Mouse (Mus musculus) gastrocnemius, postnatal 25 days (tissue): ENCODE measurements around the gene Srsf9. TPM values are rescaled to one million over a fixed set of nuclear protein-coding genes. Genes with fewer than 3 reads are reported as not detected.
A peak's percentile ranks its signal among the peaks of the same experiment; 100 is the strongest.
"Not testable (repeated sequence)": the region's sequence is repeated elsewhere in the genome, so short reads cannot be mapped to it uniquely, and the experiment has no call there.

Experiments
- DNase-seq: peaks from one replicate; pipeline ENCODE4 v3.0.0; 2022
- long read RNA-seq, 2 experiments: library from polyadenylated mRNA; stranded (forward); transcript quantifications; one replicate each; pipeline ENCODE4 v2.0.0; 2021
- total RNA-seq, 2 experiments: library from RNA; stranded (reverse); gene quantifications; 1 replicate in 1 of 2; 2 replicates in 1 of 2; pipeline ENCODE4 v1.2.3; 2021

The Srsf9 gene
- total RNA-seq: 10 to 100 TPM; 10.7 to 12.9 TPM
- long read RNA-seq, experiment 1, transcript Srsf9-201 (4 exons, 1,162 nt): major isoform, 15 of 32 reads
- long read RNA-seq, experiment 1, transcript Srsf9-205 (6 exons, 1,392 nt): minor isoform, 8 of 32 reads
- long read RNA-seq, experiment 1, partial matches to known transcripts: 3 of 32 reads
- long read RNA-seq, experiment 1, other reads (novel, unspliced or antisense): 6 of 32 reads
- long read RNA-seq, experiment 2, transcript Srsf9-201 (4 exons, 1,162 nt): major isoform, 16 of 26 reads
- long read RNA-seq, experiment 2, partial matches to known transcripts: 2 of 26 reads
- long read RNA-seq, experiment 2, other reads (novel, unspliced or antisense): 7 of 26 reads

DNA sequence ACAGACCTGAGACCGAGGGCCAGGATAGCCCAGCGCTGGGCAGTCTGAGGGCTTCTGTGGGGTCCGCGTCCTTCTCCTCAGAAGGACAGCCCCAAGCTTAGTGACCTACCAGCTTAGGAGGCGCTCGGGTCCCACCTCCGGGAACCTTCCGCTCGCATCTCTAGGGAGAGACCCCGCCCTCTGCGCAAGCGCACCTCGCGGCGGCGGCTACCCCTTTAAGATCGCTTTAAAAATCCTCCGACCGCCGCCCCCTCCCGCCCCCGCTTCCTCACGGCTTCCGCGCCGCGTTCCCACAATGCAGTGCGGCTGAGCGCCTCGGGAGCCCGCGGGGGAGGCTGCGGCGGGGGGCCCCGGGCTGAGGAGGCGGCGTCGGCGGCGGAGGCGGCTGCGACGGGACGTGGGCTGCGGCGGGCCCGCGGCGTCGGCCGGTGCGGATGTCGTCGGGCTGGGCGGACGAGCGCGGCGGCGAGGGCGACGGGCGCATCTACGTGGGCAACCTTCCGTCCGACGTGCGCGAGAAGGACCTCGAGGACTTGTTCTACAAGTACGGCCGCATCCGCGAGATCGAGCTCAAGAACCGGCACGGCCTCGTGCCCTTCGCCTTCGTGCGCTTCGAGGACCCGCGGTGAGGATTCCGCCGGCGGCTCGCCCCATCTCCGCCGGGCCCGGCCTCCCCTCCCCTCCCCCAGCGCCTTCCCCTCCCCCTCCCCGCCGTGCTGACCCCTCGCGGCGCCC lies at the start of gene Srsf9:
Gene Srsf9 (plus strand): TSS at position 303 of the 735 bp plus-strand sequence.
- peak; percentile 96 for DNase-seq

DNA sequence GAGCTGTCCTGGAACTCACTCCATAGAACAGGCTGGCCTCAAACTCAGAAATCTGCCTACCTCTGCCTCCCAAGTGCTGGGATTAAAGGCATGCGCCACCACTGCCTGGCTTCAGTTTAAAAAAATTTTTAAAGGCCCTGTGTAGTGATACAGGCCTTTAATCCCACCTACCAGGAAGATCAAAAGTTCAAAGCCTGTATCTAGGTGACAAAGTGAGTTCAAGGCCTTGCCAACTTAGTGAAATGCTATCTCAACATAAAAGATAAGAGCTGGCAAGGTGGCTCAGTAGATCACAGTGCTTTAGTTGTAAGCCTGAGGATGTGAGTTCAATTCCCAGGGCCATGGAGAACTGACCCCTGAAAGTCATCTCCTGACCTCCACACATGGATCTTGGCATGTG lies 48.9 kb upstream of the Srsf9 start:
- no peak for DNase-seq

DNA sequence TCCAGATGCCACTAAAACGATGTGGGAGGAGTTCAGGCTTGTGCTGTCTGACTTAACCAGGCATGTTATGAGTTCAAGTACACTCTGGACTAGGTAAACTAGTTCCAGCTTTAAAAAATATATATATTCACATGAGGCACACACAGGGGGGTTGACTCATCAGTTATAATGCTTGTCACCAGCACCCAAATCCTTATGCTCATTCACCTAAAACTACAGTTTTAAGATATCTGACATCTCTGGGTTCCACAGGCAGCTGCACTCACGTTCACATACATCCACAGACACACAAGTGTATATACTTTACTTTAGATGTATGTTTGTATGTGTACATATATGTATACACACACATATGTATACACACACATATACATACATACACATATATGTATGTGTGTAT lies 48.2 kb upstream of the Srsf9 start:
- no peak for DNase-seq

DNA sequence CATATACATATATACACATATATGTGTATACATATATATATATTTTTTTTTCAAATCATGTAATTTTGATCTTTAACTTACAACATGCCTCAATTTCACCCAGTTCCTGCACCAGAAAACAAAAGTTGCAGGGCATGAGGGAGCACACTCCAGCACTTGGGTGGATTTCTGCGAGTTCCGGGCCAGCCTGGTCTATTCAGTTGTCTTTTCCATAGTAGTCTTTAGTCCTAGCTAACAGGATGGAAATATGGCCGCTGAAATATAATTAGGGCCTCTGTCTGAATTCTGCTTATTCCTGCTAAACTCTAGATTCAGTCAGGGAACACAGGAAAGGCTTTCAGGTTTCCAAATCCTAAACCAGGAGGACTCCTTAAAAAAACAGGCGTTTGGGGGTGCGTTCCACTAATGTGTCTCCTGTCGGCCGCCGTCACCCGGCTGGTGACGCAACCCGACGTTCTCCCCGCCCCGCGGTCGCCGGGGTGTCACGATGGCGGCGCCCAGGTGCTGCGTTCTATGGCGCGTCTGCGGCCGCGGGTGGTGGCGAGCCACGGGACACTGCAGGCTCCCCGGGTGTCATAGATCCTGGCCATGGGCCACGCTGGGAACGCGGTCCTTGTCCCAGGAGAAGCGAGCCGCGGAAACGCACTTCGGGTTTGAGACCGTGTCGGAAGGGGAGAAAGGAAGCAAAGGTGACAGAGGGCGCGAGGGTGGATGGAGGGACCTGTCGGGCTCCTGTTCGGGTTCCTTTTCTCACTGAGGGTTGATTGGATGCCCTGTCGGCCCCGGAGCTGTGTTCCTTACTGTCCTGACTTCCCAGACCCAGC lies 47.5 kb upstream of the Srsf9 start, which contains the start of gene Coq5:
Gene Coq5 (plus strand): TSS at position 441 of the 824 bp plus-strand sequence.
- peak; percentile 85 for DNase-seq

DNA sequence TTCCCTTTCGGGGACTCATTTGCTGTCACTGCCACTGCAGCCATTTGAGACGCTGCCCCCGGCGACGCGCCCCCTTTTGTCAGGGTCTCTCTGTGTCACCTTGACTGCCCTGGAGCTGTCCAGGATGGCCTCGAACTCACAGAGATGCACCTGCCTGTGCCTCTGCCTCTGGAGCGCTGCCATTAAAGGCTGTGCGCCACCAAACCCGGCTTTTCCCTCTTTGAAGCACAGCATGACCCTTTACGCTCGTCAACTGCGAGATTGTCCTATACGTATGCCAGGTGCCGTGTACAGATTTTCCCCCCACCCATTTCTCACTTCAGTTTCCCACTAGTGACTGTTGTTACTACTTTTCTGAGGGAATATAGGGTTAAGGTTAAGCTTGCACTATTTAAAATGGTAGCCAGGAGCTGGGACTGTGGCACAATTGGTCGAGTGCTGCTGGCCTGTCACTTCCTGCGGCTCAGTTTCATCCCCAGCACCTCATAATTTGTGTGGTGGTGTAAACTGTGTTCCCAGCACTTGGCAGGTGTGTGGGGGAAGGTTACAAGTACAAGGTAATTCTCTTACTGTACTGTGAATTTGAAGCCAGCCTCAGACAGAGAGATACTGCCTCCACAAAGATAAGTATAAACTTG lies 46.8 kb upstream of the Srsf9 start:
- no peak for DNase-seq

DNA sequence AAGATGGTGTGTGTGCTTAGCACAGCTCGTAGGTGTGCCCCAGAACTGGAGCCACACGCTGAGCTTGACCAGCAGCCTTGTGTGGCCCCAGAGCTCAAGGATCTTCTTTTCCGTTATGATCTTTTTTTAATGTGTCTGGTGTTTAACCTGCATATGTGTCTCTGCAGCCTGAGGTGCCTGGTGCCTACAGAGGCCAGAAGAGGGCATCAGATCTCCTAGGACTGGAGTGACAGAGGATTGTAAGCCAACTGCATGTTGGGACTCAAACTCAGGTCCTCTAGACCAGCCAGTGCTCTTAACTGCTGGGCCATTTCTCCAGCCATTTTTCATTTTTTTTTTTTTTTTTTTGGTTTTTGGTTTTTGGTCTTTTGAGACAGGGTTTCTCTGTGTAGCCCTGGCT lies 42.2 kb upstream of the Srsf9 start:
- no peak for DNase-seq

DNA sequence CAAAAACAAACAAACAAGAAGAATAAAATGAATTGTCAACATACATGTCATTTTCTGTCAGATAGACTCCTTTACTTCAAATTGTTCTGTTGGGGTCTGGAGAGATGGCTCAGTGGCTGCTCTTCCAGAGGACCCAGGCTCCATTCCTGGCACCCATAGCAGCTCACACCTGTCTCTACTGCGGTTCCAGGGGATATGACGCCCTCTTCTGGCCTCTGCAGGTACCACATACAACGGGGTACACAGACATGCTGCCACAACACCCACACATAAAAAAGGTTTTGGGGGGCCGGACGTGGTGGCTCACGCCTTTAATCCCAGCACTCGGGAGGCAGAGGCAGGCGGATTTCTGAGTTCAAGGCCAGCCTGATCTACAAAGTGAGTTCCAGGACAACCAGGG lies 32.8 kb upstream of the Srsf9 start:
- no peak for DNase-seq

DNA sequence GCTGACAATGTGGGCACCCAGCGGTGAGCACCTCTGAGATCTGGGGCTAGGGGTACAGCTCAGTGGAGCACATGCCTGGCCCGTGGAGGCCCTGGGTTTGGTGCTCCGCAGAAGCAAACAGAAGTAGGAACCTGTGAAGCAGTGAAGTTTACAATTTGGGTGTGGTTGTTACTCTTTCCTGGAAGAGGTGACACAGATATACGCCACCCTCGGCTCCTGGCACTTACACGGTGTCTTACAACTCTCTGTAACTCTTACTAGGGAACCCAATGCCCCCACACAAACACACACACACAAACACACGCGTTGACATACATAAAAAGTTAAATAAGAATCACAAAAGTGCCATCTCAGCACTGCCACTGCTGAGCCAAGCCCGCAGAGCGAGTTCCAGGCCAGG lies 30.6 kb upstream of the Srsf9 start:
- no peak for DNase-seq

DNA sequence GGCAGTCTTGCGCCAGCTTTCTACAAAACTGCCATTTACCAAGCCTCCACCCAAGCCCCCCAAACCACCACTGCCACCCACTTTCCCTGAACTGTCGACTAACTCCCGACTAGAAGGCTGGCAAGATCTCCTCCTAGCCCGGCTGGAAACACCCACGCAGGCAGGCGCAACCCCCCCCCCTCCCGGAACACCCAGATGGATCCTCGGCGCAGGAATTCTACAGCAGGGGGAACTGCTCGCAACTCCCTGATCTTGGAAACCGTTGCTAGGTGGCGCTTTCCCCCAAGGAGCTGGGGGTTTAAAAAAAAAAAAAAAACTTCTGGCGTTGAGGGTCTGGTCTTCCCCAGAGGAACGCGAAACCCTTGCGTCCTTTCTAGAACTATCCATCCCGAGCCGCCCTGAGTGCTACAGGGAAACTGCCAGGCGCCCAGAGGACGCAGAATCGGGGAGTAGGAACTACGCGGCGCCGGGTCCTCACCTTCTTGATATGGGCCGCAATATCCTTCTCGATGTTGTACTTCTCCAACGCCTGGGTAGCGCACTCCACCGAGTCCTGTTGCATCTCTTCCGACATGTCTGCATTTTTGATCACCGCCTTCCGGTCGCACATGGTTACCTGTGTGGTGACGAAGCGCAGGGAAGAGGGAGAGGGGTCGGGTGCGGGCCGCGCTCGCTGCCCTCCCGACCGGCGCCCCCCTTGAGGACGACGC lies 26.8 kb upstream of the Srsf9 start:
- peak; percentile 62 for DNase-seq

DNA sequence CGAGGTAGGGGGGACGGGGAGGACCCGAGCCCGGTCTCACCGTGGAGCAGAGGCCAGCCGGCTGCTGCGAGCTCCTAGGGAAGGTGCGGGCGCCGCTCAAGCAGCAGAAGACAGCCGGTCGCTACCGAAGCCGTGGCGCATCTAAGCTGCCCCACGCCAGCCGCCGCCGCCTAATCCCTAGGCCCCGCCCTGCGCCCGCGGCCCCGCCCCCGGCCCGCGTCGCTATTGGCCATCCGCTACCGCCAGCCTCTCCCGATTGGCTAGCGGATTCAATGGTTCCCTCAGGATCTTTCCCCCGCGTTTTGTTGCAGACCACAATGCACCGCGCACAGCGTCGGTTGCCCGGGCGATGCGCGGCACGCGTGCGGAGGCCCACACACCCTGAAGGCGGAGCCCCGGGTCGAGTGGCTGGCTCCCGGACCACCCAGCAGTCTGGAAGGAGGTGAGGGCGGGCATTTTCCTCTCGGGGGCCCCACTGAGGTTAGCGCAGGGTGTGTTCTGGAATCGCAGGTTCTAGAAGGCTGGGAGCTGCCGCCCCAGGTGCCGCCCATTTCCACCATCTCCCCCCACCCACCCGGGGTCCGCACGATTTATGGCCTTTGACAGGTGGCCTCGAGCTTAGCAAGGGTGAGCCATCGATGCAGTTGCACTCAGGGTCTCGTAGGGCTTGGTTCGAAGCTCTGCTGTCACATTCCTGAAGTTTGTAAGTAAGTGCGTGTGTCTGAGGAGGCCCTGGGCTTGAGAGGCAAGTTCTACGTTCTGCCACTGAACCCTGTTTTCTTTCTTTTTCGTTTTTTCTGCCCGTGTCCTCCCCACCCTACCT lies 26.0 kb upstream of the Srsf9 start, which contains the start of gene Dynll1:
Gene Dynll1 (minus strand): TSS at position 208 of the 823 bp plus-strand sequence.
- DNase-seq: peak; percentile 98

DNA sequence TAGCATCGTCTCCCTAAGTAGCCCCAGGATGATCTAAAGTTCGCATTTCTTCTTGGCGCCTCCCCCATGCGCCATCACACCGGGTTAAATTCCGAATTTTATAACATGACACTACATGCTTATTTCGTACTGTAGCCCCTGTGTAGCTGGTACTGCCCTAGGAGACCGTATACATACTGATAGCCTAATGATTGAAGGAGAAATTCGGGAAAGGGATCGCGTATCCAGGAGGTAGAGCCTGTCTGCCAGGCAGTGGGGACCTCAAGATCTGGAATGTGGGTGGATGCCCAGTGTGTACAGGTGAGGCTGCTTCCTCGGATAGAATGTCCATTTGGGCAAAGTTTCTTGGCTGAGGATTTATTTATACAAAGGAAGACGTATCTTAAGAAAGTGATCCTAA lies 25.4 kb upstream of the Srsf9 start:
- DNase-seq: no peak

DNA sequence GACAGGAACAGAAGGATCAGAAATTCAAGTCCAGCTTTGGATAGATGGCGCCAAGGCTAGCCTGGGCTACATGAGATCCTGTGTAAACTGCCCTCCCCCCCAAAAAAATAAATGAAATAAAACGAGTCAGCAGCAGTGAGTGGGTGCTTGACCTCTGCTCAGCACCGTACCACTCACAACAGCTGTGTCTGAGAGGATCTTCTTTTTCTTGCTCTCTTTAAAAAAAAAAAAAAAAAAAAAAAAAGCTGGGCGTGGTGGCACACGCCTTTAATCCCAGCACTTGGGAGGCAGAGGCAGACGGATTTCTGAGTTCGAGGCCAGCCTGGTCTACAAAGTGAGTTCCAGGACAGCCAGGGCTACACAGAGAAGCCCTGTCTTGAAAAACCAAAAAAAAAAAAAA lies 24.8 kb upstream of the Srsf9 start:
- not testable (repeated sequence) for DNase-seq

DNA sequence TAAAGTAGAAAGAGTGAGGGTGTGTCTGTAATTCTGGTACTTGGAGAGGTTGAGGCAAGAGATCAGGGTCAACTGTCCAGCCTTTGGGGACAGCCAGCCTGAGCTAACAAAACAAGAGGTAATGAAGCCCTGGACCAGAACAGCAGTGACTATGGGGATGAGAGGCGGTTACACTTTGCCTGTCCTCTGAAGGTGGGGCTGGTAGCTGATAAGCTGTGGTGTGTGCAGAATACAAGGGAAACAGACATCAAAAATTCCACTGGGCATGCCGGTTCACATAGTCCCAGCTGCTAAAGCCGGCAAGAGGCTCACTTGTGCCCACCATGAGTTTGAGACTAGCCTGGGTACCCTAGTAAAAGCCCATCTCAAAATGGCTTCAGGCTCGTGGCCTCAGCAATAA lies 14.6 kb upstream of the Srsf9 start:
- DNase-seq: no peak

DNA sequence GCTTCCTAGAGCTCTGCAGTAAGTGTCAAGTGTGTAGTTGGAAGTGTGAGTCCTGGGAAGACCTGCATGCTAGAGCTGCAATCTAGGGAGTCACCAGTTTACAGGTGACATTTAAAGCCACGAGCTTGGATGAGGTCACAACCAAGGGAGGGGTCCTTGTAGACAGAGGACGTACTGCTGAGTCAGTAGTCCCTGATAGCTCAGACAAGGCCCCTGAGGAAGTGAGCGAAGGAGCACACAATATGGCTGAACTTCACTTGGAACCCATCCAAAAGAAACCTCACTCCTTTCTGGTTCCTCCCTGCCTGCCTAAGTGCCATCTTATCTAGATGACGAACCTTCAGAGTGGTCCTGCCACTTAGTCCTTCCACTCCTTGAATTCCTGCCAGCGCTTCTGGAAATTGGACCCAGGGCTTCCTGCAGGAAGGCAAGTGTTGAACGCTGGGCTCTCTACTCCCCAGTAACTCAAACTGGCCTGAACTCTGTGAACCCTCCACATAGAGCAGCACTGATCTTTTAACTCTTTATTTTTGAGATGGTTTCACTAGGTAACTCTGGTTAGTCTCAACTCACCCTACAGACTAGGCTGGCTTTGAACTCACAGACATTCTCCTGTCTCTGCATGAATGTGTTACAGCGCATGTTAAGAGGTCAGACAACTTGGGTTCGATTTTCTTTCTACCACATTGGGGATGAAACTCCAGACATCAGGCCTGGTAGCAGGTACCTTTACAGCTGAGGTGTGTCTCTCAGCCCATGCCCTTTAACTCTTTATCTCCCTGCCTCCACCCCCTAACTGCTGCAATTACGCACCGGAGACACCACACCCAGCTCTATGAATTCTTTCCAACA lies 13.9 kb upstream of the Srsf9 start:
- DNase-seq: no peak

DNA sequence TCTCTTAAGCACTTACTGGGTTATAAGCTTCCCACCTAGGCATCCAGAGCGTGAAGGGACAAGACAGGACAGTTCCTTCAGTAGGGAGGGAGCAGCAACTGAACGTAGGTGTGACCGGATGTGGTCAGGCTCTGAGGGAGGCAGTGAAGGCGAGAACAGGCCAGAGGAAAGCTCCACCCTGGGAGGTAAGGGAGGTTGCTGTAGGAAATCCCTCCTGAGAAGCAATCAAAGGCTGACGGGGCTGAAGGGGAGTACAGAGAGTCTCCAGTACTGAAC lies 13.4 kb upstream of the Srsf9 start:
- no peak for DNase-seq

DNA sequence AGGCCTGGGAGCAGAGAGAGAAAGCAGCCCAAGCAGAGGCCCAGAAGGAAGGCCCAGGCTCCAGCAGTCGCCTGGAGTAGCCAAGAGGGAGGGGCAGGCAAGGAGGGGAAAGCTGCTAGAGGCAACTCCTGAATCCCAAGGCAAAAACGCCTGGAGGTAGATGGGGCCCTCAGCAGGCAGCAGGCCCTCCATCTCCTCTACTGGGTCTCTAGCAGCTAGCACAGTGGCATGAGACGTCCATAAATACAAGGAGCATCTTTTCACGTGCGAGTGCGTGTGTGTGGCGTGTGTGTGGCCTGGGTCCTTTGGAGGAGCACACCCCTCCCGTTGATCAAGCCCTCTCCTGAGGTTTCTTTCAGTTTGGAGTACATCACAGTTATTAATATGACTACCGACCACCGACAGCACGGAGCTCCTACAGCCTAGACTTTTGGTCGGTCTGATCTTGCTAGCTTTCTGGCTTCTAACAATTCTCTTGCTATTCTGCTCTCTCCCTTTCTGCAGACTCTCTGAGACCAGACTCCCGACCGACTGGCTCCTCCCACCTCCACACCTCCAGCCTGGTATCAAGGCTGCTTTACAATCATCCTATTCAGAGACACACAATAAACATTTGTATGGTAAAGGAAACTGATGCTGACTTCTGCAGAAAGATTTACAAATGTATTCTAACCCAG lies 9.9 kb upstream of the Srsf9 start:
- no peak for DNase-seq

DNA sequence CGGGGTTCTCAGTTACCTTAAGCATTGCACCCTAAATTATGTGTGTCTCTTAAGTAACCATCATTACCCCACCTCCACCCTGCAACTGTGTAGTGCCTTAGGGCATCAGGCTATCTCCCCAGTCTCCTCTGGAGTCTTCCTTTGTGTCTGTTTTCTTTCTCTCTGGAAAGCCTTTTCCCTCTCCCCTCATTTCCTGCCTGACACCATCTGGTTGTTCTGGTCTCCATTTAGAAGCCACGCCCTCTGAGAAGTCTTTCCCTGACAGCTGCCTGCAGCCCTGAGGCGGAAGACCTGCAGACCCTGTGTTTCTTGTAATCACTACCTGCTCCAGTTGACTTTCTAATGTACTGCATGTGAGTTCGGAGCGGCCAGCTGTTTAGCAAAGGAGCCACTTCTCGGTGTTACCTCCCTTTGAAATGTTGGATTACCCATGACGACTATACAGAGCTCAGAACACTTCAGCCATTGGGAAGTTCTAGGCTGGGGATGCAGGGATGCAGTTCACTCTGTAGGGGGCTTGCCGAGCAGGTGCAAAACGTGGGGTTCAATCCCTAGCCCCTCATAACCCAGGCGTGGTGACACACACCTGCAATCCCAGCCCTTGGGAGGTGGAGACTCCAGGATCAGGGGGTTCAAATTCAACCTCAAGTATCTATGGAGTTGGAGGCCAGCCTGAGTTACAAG lies 9.2 kb upstream of the Srsf9 start:
- DNase-seq: no peak
